In the genomic region with DNA sequence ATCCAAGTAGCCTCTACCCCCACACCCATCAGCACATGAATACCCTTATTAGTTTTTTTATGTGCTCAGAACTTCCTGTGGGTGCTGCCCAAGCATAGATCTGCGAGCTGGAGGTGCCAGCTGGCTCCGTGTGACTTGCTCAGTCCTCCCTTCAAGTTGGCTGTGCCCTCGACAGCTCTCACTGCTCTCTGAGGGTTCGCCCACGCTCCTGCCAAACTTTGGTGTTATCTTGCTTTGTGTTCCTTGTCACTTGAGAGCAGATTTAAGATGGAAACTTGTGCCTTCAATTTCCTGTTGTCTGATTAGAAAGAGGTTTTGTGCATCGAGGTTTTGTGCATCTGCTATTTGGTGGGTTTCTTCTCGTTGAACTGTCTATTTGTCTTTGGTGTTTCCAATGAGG, we compare ENCODE assay signal across 13 mouse cellular contexts.
DNase-seq lines count a peak whose midpoint lies in the region; ATAC-seq and TF ChIP-seq lines count a peak whose summit lies in the region.
"Had no signal": no experiment of that assay in that cellular context is flagged by ENCODE, and none has a peak within 500 bp of the region (broad histone marks: within the 10 kb centered on the region; RNA-seq: fewer than 3 reads in every experiment).

No protein-coding gene starts in this region.

- in situ Hi-C loops in CH12.LX (cut with MboI; ENCODE audit: low pct_ligation_motif_present, low pct_unique_long_range_greater_than_20kb, low sequenced_read_pairs) = no loop called here

- H3K4me2 ChIP-seq in kidney, embryonic 15.5 days = no peak overlapping the region
- H3K4me2 ChIP-seq in CH12.LX (ENCODE audit: insufficient read depth, low read depth, poor library complexity, severe bottlenecking) = peak overlapping the region; percentile 3; the same call in 1 of the 2 replicates
- H3K4me2 ChIP-seq in heart, embryonic 11.5 days = no peak overlapping the region
- H3K4me2 ChIP-seq in midbrain, embryonic 14.5 days (ENCODE audit: low read length) = no peak overlapping the region
- H3K4me2 ChIP-seq: lung, embryonic 14.5 days; neural tube, embryonic 15.5 days; stomach, embryonic 15.5 days had no signal

- no peak for DNase-seq in kidney, adult 18-20 months
- DNase-seq in CH12.LX (ENCODE audit: extremely low read depth) = no peak
- peak; percentile 80 for DNase-seq in naive thymus-derived CD4-positive, alpha-beta T cell, adult 2 months (ENCODE audit: low read depth)
- DNase-seq in urinary bladder, postnatal 36 days (ENCODE audit: low spot score in 2 of 2) = no peak
- DNase-seq in right cerebral cortex, postnatal 36 days (ENCODE audit: low spot score in 2 of 2) = no peak
- DNase-seq in midbrain, embryonic 14.5 days = no peak
- DNase-seq: lung, embryonic 14.5 days had no signal

- 0 out of 2 replicates have a peak overlapping the region, but pooled peaks have one; percentile 0 for H3K27ac ChIP-seq in kidney, embryonic 15.5 days
- H3K27ac ChIP-seq in CH12.LX (ENCODE audit: insufficient read depth, low read depth) = no peak overlapping the region
- 0 out of 2 replicates have a peak overlapping the region, but pooled peaks have one; percentile 0 for H3K27ac ChIP-seq in heart, embryonic 11.5 days (ENCODE audit: low read depth, low read length)
- no peak overlapping the region for H3K27ac ChIP-seq in midbrain, embryonic 14.5 days (replicated peaks; ENCODE audit: low read depth, low read length)
- H3K27ac ChIP-seq: embryonic facial prominence, embryonic 10.5 days; neural tube, embryonic 15.5 days; stomach, embryonic 15.5 days had no signal

- no peak for TF ChIP-seq POLR2A in CH12.LX (IDR thresholded peaks at IDR 0.05; ENCODE audit: low read depth, low read length)

- no peak for TF ChIP-seq CTCF in CH12.LX (conservative IDR thresholded peaks at IDR 0.05 in 1 of 2, IDR thresholded peaks at IDR 0.05 in 1 of 2; ENCODE audit: low read depth in 2 of 2, low read length in 2 of 2)

- 36% methylated on average over 7 of the region's 7 CpGs for WGBS in kidney, embryonic 15.5 days
- 38% methylated on average over 7 of the region's 7 CpGs for WGBS in heart, embryonic 11.5 days (ENCODE audit: insufficient replicate concordance)
- 73% methylated on average over 7 of the region's 7 CpGs for WGBS in midbrain, embryonic 14.5 days

- ATAC-seq in kidney, embryonic 15.5 days (replicated peaks; ENCODE audit: low FRiP score) = no peak; the same call in 1 of the 2 replicates
- ATAC-seq in heart, embryonic 11.5 days (replicated peaks; ENCODE audit: insufficient number of reproducible peaks, low FRiP score, low TSS enrichment) = no peak
- no peak for ATAC-seq in midbrain, embryonic 14.5 days (ENCODE audit: low FRiP score, low TSS enrichment)
- ATAC-seq: intestine, embryonic 16.5 days had no signal

- H3K27me3 ChIP-seq in kidney, embryonic 15.5 days = no peaks in the 10 kb centered on the region
- H3K27me3 ChIP-seq in CH12.LX (replicated peaks) = no peaks in the 10 kb centered on the region
- no peaks in the 10 kb centered on the region for H3K27me3 ChIP-seq in heart, embryonic 11.5 days (ENCODE audit: control insufficient read depth, insufficient read depth, low read length)
- H3K27me3 ChIP-seq in midbrain, embryonic 14.5 days (ENCODE audit: control insufficient read depth, insufficient read depth, low read length) = no peaks in the 10 kb centered on the region
- H3K27me3 ChIP-seq: neural tube, embryonic 15.5 days; stomach, embryonic 15.5 days had no signal

- H3K4me3 ChIP-seq in kidney, embryonic 15.5 days (replicated peaks) = no peak overlapping the region
- no peak overlapping the region for H3K4me3 ChIP-seq in CH12.LX (replicated peaks in 1 of 3; ENCODE audit: low read depth in 2 of 3, low read length in 2 of 3, poor library complexity in 1 of 3)
- H3K4me3 ChIP-seq in heart, embryonic 11.5 days (ENCODE audit: low read depth, low read length) = no peak overlapping the region
- H3K4me3 ChIP-seq in midbrain, embryonic 14.5 days (replicated peaks; ENCODE audit: low read depth, low read length) = no peak overlapping the region
- H3K4me3 ChIP-seq: embryonic facial prominence, embryonic 10.5 days; neural tube, embryonic 15.5 days; stomach, embryonic 15.5 days had no signal

- peaks cover 39% of the 10 kb centered on the region for H3K4me1 ChIP-seq in kidney, embryonic 15.5 days
- peaks cover 3 to 55% of the 10 kb centered on the region in 2 experiments for H3K4me1 ChIP-seq in CH12.LX (ENCODE audit: control insufficient read depth in 1 of 2, insufficient read depth in 2 of 2)
- H3K4me1 ChIP-seq in heart, embryonic 11.5 days (ENCODE audit: control insufficient read depth, insufficient read depth, low read length) = peaks cover 36% of the 10 kb centered on the region
- H3K4me1 ChIP-seq in midbrain, embryonic 14.5 days (ENCODE audit: control insufficient read depth, insufficient read depth, low read length) = peaks cover 35% of the 10 kb centered on the region
- H3K4me1 ChIP-seq: stomach, embryonic 15.5 days had no signal

- dilution Hi-C loops in CH12.LX (cut with MboI; ENCODE audit: extremely low pct_ligation_motif_present, extremely low pct_unique_long_range_greater_than_20kb, low sequenced_read_pairs) = no loop called here

- TF ChIP-seq RAD21 in CH12.LX (IDR thresholded peaks at IDR 0.05; ENCODE audit: low read depth, low read length) = no peak

- TF ChIP-seq EP300 in CH12.LX (IDR thresholded peaks at IDR 0.05; ENCODE audit: low read length) = no peak

- H3K9me3 ChIP-seq in kidney, embryonic 15.5 days (replicated peaks) = no peaks in the 10 kb centered on the region
- no peaks in the 10 kb centered on the region for H3K9me3 ChIP-seq in CH12.LX (replicated peaks; ENCODE audit: low read length)
- no peaks in the 10 kb centered on the region for H3K9me3 ChIP-seq in heart, embryonic 11.5 days (replicated peaks; ENCODE audit: control insufficient read depth, low read length)
- H3K9me3 ChIP-seq in midbrain, embryonic 14.5 days (ENCODE audit: control insufficient read depth, low read length) = no peaks in the 10 kb centered on the region
- H3K9me3 ChIP-seq: embryonic facial prominence, embryonic 10.5 days; neural tube, embryonic 15.5 days; stomach, embryonic 15.5 days had no signal

- no peaks in the 10 kb centered on the region for H3K79me2 ChIP-seq in CH12.LX (replicated peaks; ENCODE audit: control insufficient read depth, extremely low read depth, insufficient read depth, poor library complexity, severe bottlenecking)

- H3K36me3 ChIP-seq in kidney, embryonic 15.5 days = no peaks in the 10 kb centered on the region
- H3K36me3 ChIP-seq in CH12.LX (replicated peaks in 1 of 2; ENCODE audit: control insufficient read depth in 1 of 2, insufficient read depth in 1 of 2, low read length in 1 of 2) = peaks cover 0 to 3% of the 10 kb centered on the region in 2 experiments
- no peaks in the 10 kb centered on the region for H3K36me3 ChIP-seq in heart, embryonic 11.5 days (ENCODE audit: control insufficient read depth, insufficient read depth, low read length)
- H3K36me3 ChIP-seq in midbrain, embryonic 14.5 days (ENCODE audit: control insufficient read depth, insufficient read depth, low read length) = no peaks in the 10 kb centered on the region
- H3K36me3 ChIP-seq: embryonic facial prominence, embryonic 10.5 days; neural tube, embryonic 15.5 days; stomach, embryonic 15.5 days had no signal

- H3K9ac ChIP-seq in kidney, embryonic 15.5 days = no peak overlapping the region
- H3K9ac ChIP-seq in CH12.LX (ENCODE audit: insufficient read depth, low read depth) = no peak overlapping the region
- no peak overlapping the region for H3K9ac ChIP-seq in heart, embryonic 11.5 days (ENCODE audit: low read depth, low read length)
- no peak overlapping the region for H3K9ac ChIP-seq in midbrain, embryonic 14.5 days (replicated peaks; ENCODE audit: low read length)
- H3K9ac ChIP-seq: lung, embryonic 14.5 days; neural tube, embryonic 15.5 days; stomach, embryonic 15.5 days had no signal

TF ChIP-seq in CH12.LX, 34 proteins besides CTCF, POLR2A, EP300 and RAD21:
- TF ChIP-seq JUN (IDR thresholded peaks at IDR 0.05; ENCODE audit: insufficient read depth, low read depth, low read length) = no peak
- TF ChIP-seq CHD2 (IDR thresholded peaks at IDR 0.05; ENCODE audit: low read length) = no peak
- TF ChIP-seq BHLHE40 (IDR thresholded peaks at IDR 0.05; ENCODE audit: low read depth, low read length) = no peak
- no peak for TF ChIP-seq PAX5 (IDR thresholded peaks at IDR 0.05; ENCODE audit: low read length)
- no peak for TF ChIP-seq SIN3A (IDR thresholded peaks at IDR 0.05; ENCODE audit: low read length)
- TF ChIP-seq USF2 (conservative IDR thresholded peaks at IDR 0.05; ENCODE audit: low read depth, low read length) = no peak
- TF ChIP-seq MAZ (IDR thresholded peaks at IDR 0.05; ENCODE audit: low read depth, low read length) = no peak
- TF ChIP-seq E2F4 (IDR thresholded peaks at IDR 0.05; ENCODE audit: insufficient replicate concordance, low read depth, low read length) = no peak
- TF ChIP-seq MEF2A (IDR thresholded peaks at IDR 0.05; ENCODE audit: borderline replicate concordance, low read depth, low read length) = no peak
- no peak for TF ChIP-seq HCFC1 (IDR thresholded peaks at IDR 0.05; ENCODE audit: low read depth, low read length)
- TF ChIP-seq TCF12 (IDR thresholded peaks at IDR 0.05; ENCODE audit: low read depth, low read length) = no peak
- no peak for TF ChIP-seq ZNF384 (IDR thresholded peaks at IDR 0.05; ENCODE audit: low read depth, low read length)
- TF ChIP-seq MAX (IDR thresholded peaks at IDR 0.05; ENCODE audit: low read length) = no peak
- TF ChIP-seq MYC (IDR thresholded peaks at IDR 0.05; ENCODE audit: low read depth, low read length) = no peak

Comparison
In these comparisons a context has a peak if more than half of its experiments do, and no peak if none do; other contexts are left out.
1. H3K27ac ChIP-seq: peak in kidney, embryonic 15.5 days (single experiment) and heart, embryonic 11.5 days (single experiment); none in CH12.LX (single experiment) and midbrain, embryonic 14.5 days (single experiment).